Mouse (Mus musculus): ENCODE measurements around the gene 6030468B19Rik.
A peak's percentile ranks its signal among the peaks of the same experiment; 100 is the strongest.
"Not testable (repeated sequence)": the region's sequence is repeated elsewhere in the genome, so short reads cannot be mapped to it uniquely, and the experiment has no call there.

The 6030468B19Rik gene

DNA sequence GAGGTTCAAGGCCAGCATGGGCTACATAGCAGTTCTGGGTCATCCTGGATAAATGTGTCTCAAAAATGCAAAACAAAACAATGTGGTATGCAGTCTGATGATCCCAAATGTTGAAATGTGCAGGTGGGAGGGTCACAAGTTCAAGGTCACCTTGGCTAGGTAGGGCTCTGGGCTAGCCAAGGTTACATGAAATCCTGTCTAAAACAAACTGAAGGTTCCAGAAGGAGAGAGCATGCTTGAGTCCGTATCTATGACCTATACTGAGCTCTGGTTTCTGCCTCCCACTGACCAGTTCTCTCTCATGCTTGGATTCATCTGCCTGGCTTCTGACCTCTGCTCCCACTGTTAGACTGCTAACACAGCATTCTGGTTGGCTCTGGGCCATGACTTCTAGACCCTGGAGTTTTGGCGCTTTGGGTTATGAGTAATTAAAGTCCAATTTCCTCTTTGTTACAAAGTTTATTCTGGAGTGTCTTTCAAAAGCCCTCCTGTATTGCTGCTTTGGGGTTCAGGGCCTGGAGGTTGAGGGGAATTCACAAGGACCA lies 32.3 kb downstream of the 6030468B19Rik start:
- peak; percentile 97 for DNase-seq

DNA sequence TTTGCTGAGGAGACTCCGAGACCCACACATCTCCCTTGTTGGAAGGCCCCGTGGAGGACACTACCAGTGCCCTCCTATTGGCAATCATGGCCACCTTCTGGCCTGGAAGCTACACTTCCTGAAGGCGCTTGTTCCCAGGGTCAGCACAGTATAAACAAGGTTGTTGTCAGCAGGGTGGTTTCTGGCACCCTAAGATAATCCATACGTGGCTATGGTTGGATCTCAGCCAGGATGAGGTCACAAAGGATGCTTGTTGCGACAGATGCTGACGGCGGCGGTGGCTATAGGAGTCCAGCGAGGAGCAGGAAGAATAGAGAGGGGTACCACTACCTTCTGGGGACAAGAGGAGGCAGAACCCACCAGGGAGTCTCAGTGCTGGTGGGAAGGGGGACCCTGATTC lies 32.9 kb downstream of the 6030468B19Rik start:
- DNase-seq, result no peak

DNA sequence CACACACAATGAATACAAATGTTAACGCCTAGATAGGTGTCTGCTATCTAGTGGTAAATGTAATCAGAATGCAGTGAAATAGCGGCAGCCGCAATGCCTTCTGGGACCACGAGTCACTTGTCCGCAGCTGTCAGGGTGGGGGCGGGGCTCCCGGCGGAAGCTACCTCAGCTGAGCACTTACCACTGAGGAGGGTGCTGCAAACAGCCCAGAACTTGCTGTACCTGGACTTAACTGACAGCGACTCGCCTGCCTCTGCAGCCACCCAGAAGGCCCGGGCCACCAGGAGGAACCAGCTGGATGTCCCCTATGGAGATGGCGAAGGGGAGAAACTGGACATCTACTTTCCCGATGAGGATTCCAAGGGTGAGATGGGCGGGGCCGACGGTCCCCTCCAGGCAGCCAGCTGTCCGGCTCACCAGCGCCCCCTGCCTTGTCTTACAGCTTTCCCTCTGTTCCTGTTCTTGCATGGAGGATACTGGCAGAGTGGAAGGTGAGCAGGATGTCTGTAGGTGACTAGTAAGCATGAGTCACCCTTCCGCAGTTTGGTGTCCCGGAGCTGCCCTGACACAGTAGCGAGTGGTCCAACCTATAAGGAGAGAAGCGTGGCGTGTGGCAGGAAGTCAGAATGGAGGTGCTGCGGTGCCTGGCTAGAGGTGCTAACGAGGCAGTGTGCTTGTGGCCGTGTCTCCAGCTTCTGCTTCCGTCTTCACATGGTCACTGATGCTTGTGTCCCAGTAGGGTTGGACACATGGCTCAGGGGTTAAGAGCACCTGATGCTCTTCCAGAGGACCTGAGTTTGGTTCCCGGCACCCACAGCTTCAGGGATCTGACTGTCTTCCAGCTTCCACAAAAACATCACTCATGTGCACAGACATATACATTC lies 34.9 kb downstream of the 6030468B19Rik start:
- peak; percentile 80 for DNase-seq

DNA sequence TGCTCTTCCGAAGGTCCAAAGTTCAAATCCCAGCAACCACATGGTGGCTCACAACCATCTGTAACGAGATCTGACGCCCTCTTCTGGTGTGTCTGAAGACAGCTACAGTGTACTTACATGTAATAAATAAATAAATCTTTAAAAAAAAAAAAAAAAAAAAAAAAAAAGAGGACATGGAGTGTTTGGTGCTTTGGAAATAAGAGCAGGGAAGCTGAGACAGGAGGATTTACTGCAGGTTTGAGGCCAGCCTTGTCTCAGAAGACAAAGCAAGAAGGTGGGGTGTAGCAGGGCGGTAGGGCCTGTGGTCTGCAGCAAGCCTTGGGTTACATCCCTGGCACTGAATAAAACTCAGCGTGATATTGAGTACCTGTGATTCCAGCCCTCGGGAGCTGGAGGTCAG lies 36.0 kb downstream of the 6030468B19Rik start:
- DNase-seq, result not testable (repeated sequence)

DNA sequence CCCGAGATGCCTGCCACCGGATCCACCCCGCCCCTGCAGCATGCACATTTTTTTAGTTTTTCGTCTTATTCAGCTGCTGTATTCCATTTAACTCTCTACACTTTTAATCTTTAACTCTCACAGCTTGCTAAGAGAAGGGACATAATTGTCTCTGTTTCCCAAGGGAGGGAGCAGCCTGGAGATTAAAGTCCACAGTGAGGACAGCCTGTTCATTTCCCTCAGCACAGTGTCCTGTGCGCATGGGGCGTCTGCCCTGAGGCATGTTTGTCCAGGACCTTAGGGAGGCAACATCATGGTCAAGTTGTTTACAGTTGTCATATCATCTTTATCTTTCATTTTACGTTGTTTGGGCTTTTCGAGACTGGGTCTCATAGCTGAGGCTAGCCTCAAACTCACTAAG lies 36.6 kb downstream of the 6030468B19Rik start:
- peak; percentile 92 for DNase-seq

DNA sequence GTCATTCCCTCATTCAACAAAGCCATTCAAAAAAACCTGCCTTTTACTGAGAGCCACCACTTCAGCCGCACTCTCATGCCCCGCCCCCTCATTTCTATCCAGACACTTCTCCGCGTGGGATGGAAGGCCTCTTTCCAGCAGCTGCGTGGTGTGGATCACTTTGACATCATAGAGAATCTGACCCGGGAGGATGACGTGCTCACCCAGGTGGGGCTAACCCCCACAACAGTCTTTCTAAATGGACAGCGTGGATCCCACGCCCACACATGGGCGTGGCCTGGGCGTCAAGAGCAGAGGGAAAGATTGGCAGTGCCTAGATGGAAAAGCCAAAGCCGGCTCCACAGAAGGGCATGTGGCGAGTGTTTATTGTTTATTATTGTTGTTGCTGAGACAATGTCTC lies 38.8 kb downstream of the 6030468B19Rik start:
- DNase-seq, result peak; percentile 69

DNA sequence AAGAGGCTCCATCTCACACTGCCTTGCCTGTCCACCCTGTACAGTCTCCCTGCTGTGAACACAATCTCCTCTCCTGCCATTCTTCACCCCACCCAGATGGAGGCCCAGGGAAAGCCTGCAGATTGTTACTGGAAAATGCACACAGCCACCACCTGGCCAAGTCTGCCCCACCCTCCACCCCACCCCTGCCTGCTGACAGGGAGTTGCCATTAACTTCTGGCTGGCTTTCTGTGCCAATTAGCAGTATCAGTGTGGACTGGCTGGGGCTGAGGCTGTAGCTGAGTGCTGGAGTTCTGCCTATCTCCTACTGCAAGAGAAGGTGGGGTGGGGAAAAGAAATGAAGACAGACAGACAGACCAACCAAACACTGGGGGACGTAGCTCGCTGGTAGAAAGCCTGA lies 41.1 kb downstream of the 6030468B19Rik start:
- DNase-seq, result peak; percentile 69

DNA sequence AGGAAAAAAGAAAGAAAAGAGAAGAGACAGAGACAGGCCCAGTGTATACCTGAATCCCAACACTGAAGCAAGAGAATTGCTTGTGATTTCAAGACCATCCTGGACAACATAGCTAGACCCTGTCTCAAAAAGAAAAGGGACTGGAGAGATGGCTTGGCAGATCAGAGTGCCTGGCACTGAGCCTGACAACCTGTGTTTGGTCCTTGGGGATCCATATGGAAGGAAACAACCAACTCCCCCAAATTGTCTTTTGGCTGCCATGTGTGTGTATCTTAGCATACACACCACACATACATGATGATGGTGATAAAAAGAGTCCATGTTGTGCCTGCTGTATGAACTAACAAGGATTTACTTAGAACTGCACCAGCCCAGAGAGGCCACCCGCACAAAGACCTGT lies 41.6 kb downstream of the 6030468B19Rik start:
- DNase-seq, result no peak

DNA sequence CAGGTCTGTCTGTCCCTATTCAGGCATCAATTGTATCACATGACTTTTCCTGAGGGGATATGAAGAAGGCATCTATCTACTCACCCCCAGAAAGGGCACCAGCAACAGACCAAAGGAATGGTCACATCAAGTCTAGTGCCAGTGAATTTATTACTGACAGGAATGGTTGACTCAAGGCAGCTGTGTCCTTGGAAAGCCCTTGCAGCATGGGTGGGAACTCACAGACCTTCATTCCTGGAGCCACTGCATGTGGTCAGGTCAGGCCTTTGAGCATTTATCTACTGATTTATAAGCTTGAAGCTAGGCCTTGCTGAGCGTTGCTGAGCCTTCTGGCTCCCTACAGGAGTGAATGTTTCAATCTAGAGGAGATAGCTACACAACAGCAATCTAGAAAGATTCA lies 43.5 kb downstream of the 6030468B19Rik start:
- no peak for DNase-seq

DNA sequence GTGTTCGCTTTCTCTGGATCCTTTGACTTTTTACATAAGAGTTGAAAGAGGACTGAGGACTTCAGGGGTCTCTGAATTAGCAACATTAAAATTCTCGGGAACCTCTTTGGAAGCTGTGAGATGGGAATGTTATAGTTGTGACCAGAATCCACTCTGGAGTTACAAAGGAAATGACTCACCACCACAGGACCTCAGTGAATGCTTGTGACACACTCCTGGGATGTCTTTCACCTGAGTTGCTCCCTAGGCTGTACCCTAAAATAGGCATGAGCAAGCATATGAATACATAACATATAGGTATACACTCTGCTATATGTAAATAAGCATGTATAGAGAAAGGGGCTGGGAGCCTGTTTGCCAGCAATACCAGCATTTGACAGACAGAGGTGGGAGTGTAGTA lies 46.0 kb downstream of the 6030468B19Rik start:
- DNase-seq, result no peak

DNA sequence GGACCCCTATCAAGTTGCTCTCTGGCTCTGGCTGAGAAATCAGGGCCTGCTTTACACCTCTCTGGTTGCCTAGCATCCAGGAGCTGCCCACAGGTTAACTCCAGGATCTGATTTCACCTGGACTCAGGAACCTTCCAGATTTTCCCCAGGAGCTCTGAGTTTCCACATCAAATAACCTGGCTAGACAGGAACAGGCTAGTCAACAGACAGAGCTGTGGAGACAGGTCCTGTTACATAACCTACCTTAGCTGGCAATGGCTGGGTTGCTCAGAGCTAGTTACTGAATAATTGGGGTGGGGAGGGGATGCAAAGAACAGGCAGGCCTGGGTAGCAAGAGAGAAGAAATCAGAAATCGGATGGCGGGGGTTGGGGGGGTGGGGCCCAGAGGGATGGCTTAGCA lies 47.5 kb downstream of the 6030468B19Rik start:
- DNase-seq, result peak; percentile 91

DNA sequence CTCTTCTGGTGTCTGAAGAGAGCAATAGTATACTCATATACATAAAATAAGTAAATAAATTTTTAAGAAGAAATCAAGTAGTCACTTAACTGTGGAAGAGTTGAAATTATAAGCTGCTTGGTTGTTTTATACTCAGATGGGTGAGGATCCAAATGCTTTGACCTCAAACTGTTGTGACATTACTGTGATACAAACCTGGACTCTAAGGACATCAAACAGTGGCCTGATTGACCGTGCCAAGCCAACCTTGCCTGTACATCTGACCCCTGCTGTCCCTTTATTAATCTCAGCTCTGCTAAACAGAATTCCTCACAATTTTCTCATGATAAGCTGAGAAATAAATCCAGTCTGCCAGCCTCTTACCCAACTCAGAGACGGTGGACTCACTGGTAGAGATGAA lies 48.2 kb downstream of the 6030468B19Rik start:
- no peak for DNase-seq

DNA sequence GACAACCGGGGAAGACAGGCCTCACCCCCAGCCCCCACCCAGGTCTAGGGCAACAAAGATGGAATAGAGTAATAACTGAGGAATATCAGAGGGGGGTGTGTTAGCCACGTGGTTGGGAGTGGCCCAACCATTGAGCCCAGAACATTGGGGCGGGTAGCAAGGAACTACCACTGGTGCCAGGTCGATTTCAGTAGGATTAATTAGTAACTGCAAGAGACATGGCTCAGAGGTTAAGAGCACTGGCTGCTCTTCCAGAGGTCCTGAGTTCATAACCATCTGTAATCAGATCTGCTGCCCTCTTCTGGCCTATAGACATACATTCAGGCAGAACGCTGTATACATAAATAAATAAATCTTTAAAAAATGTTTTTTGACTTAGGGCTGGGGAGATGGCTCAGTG lies 49.2 kb downstream of the 6030468B19Rik start:
- DNase-seq, result peak; percentile 91

DNA sequence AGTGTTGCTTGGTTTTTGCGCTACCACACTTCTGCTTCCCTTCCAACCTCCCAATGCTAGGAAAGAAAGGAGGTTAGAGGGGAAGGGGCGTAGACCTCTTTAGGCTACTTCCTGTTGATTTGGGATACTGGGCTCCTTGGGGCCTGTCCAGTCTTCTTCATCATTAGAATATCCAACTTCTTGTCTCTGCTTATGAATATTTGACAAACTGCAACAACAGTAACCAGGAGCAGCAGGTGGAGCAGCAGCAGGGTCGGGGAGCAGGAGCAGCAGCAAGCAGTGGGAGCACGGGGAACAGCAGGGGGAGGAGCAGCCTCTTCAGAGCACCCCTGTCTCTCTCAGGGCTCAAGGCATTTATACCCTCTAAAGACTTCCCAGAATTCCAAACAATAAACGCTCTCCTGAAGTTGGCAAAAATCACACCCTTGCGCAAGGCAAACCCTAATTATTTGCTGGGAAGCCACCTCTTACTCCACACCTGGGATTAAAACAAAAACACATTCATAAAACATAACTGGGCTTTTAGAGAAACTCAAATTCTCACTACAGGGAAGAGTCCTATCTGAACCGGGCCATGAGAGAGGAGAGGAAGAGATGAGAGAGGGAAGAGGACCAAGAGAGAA lies 50.2 kb downstream of the 6030468B19Rik start:
- DNase-seq, result peak; percentile 56

DNA sequence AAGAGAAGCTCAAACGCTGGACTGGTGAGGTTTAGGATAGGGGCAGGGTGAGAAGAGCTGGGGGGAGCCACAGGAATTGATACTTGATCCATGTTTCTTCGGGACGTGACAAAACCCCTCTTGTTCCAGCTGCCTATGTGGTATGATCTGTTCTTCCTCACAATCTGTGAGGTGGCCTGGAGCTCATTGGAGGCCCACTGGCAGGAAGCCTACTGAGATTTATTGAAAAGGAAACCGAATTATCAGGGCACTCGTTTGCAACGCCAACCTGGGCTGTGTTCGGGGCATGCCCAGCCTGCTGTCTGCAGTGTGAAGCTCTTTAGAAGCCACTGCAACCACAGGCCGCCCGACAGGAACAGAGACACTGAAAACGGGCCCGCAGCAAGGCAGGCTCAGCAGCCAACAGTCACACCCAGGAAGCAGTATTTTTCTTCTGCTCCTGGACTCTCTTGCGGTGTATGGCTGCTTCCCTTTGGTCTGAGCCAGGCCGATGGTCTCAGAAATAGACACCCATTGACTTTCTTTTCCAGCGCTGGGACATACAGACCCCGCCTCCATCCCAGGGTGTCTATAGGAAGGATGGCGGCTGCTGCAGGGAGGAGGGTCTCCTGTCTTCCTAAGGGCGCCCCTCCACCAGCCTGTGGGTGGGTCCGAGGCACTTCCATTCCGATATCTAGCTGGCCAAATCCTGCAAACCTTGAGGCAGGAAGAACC lies 51.0 kb downstream of the 6030468B19Rik start:
- no peak for DNase-seq

DNA sequence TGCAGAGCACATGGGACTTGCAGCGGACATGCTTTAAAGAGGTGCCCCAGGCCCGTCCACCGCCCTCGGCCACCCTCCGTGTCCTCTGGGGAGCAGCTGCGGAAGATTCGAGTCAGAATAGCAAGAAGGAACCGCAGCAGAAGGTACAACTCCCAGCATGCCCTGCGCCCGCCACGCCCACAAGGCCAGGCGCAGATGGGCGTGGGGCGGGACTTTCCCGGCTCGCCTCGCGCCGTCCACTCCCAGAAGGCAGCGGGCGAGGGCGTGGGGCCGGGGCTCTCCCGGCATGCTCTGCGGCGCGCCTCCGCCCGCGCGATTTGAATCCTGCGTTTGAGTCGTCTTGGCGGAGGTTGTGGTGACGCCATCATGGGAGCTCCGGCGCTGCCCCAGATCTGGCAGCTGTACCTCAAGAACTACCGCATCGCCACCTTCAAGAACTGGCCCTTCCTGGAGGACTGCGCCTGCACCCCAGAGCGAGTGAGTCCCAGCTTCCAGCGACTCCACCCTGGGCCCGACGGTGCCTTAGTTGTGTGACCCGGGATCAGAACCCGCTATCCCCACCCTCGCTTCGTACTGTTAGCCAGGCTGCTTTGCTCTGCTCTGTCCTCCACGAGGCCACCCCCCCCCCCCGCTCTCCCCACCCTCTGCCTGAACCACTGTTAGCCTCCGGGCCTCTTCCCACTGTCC lies 51.7 kb downstream of the 6030468B19Rik start, which contains the start of gene Birc5:
TSS of gene Birc5 (plus strand) at position 267 of the 687 bp plus-strand sequence.
- DNase-seq, result peak; percentile 97

DNA sequence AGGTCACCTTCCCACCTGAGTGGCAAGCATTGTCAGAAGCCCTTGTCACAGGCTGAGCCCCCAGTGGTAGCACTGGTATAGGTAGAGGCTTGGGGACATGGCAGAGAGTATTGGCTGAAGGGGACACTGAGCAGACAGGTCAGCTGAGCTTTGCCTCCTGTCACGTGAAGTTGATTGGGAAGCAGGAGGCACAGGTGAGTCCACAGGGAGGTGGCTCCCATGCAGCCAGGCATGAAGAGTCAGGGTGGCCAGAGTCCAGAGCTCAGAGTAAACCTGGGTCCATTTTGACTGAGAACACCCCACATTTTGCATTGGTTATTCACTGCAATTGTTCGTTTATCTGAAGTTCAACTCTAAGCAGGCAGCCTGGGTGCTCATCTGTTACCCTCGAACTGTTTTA lies 55.4 kb downstream of the 6030468B19Rik start:
- no peak for DNase-seq

DNA sequence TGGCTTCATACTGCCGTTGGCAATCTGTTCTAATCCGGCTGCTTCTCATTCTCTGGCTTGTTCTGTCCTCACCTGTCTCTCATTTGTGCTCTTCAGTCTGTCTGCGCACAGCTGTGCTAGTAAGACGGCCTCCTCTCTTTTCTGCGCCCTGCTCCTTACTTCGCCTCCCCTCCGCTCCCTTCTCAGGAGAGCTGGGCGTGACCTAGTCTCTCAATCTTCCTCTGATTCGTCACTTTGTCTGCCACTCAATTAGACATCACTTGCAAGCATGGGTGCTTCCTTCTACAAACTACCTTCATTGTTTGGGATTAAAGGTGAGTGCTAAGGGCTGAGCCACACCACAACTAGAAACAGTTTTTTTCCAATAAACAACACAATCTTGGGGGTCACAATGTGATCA lies 56.8 kb downstream of the 6030468B19Rik start:
- DNase-seq, result no peak

DNA sequence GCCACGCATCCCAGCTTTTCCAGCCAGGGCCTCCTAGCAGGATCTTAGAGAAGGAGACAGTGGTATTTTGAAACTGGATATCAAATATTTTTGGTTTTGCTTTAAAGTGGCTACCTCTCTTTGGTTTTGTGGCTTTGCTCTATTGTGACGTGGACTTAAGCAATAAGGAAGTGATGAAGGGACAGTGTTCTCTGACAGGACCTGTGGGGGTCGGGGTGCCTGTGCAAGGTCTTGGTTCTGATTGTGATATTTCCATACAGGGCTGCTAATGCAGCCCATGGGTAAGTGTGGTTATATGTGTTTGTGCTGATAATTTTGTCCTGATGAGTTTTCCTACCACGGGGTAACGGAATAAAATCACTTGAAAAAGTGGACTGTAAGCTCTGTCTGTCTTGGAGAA lies 57.9 kb downstream of the 6030468B19Rik start:
- DNase-seq, result no peak

DNA sequence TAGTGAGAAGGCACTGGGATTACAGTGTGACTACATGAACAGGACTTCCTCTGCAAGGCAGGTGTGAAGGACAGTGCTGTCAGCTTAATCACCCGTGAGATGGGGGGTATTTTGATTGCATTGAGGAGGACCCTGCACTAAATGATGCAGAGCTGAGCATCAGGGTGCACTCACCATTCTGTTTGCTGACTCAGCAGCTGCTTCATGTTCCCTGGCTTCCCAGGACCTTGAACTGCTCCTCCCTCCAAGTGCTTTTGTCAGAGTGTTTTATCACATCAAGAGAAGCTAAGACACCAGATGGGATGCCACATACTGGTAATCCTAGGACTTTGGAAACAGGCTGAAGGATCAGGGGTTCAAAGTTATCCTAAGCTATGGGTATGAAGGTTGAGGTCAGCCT lies 58.5 kb downstream of the 6030468B19Rik start:
- DNase-seq, result no peak
